Mouse (Mus musculus) right cerebral cortex, adult 2 months (tissue): ENCODE measurements around the gene Acer2.
A peak's percentile ranks its signal among the peaks of the same experiment; 100 is the strongest.
"Not testable (repeated sequence)": the region's sequence is repeated elsewhere in the genome, so short reads cannot be mapped to it uniquely, and the experiment has no call there.

Source experiments
- DNase-seq, 2 experiments: peaks; one replicate each; pipeline ENCODE4 v3.0.0; 2021 to 2022; ENCODE audit warnings: low spot score in 2 of 2

The Acer2 gene

DNA sequence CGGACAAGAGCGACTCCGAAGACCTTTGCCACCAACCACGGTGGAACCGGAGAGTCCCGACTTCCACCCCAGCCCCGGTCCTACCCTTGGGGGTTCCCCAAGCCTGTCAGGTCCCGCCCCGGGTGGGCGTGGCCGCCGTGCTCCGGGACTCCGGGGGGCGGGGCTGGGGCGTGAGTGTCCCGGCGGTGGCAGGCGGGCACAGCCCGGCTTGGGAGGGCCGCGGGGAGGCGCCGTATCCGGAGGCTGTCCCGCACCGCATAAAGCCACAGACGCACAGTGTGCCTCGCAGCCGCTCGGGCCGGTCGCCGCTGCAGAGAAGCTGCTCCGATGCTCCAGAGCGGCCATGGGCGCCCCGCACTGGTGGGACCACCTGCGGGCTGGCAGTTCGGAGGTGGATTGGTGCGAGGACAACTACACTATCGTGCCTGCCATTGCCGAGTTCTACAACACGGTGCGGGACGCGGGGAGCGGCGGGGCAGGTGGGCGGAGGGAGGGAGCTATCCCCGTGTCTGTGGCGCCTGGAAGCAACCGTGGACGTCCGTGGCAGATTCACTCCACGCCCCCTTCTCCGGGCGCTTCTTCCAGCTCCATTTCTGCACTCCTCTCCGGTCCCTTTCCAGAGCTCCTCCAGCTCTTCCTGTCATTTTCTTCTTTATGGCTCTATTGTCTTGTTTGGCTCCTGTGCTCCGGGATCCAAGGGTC is at the start of gene Acer2:
TSS of gene Acer2 (plus strand) at position 251 of the 702 bp plus-strand sequence.
- DNase-seq = peak; percentile 59 to 76

DNA sequence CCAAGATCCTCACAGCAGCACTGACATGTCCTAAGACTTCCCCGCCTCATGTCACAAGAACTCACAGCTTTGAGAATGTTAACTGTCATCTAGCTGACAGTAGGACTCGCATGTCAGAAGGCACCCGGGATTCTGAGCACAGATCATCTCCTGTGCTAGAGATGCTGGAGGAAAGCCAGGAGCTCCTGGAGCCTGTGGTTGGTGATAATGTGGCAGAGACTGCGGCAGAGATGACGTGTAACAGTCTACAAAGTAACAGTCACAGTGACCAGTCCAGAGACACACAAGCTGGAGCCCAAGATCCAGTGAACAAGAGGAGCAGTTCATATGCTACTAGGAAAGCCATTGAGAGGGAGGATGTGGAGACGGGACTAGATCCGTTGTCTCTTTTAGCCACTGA is 49.1 kb upstream of the Acer2 start:
- DNase-seq = peak in 1 of 2 experiments; percentile 8

GRCm38 (mm10) chr4:86831896-86832295 is 42.3 kb upstream of the Acer2 start:
- DNase-seq = no peak

DNA sequence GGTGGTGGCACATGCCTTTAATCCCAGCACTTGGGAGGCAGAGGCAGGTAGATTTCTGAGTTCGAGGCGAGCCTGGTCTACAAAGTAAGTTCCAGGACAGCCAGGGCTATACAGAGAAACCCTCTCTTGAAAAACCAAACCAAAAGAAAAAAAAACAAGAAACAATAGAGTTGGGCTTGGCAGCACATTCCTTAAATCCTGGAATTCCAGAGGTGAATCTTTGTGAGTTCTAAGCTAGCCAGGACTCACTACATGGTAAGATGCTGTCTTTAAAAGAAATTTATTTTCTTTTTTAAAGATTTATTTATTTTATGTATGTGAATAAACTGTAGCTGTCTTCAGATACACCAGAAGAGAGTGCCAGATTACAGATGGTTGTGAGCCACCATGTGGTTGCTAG is 33.1 kb upstream of the Acer2 start:
- not testable (repeated sequence) for DNase-seq

DNA sequence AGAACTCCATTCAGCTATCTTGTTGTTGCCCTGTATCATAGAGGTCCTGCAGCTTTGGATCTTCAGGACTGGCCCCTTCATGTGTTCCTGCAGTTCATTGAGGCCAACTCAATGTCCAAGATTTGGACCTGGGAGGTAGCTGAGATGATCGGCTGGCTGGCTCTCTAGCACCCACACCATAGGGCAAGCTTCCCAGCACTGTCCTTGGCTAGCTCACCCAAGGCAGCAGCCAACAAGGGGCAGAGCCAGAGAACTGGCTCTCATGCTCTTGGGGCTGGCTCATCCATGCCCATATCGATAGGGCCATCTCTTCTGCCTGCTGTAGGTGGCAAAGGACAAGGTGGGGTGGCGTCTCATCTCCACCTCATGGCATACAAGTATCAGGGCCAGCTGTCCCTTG is 28.8 kb upstream of the Acer2 start:
- DNase-seq = no peak

- no peak for DNase-seq
Observed at GRCm38 (mm10) chr4:86847246-86847645, 26.9 kb upstream of the Acer2 start.

DNA sequence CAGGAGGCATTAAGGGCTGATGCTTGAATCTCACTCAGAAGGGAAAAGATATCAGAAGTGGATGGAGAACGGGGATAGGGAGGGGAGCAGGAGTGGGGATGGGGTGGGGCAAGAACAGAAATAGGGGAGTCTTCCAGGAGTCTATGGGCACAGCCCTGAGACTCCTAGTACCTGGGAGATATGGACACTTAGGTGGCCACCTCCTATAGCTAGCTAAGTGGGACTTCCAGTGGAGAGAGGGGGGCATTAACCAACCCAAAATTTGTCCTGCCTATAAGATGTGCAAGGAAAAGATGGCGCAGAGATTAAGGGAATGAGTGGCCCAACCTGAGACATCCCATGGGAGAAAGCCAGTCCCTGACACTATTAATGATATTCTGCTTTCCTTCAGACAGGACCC is 22.9 kb upstream of the Acer2 start:
- no peak for DNase-seq

DNA sequence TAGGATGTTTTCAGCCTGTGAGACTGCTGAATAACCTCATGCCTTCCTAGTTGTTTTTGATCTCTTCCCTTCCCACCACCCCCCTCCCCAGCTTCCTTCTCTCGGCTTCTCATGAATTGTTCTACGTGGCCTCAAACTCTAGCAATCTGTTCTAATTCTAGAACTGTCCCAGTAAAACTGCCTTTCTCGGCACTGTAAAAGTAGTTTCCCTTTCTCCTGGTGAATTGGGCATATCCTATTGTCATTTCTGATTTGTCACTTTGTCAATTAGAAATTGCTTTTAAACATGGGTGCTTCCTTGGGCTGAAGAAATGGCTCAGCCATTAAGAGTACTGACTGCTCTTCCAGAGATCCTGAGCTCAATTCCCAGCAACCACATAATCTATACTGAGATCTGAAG is 22.2 kb upstream of the Acer2 start:
- no peak for DNase-seq

GRCm38 (mm10) chr4:86852813-86853590 is 21.2 kb upstream of the Acer2 start:
- DNase-seq = no peak

- peak in 1 of 2 experiments; percentile 26 for DNase-seq
Observed at GRCm38 (mm10) chr4:86856304-86857112, 17.7 kb upstream of the Acer2 start.

GRCm38 (mm10) chr4:86857113-86858069 is 16.8 kb upstream of the Acer2 start, which contains the start of gene Rps6:
Rps6 (minus strand) TSS chr4:86857412.
- DNase-seq = peak; percentile 97 to 98

DNA sequence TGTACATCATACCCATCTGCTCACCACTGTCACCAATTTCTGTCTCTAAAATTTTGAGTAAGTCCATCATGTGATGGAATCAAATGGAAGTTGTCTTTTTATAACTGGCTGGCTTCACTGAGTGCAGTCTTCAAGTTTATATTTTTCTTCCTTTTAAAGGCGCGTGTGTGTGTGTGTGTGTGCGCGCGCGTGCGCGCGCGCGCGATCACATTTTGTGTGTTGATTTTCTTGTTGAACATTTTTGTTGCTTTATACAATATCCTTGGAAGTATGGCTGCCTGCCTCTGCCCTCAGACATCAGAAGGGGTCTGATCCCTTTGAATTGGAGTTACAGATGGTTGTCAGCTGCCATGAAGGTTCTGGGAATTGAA is 16.1 kb upstream of the Acer2 start:
- peak in 1 of 2 experiments; percentile 20 for DNase-seq

GRCm38 (mm10) chr4:86864087-86864486 is 10.1 kb upstream of the Acer2 start:
- DNase-seq = no peak

DNA sequence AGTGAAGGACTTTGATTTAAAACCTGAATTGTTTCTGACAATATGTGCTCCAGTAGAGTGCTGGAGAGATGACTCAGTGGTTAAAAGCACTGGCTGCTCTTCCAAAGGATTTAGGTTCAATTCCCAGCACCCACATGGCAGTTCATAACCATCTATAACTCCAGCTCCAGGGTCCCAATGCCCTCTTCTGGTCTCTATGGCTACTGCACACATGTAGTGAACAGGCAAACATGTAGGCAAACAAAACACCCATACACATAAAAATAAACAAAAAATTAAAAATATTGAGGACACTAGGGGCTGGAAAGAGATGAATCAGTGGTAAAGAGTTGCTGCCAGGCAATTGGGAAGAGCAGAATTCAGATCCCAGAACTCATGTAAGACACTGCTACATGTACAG is 2.2 kb upstream of the Acer2 start:
- no peak for DNase-seq

- no peak for DNase-seq
Observed at GRCm38 (mm10) chr4:86873072-86873471, 1.1 kb upstream of the Acer2 start.

GRCm38 (mm10) chr4:86879477-86879876 is 5.3 kb downstream of the Acer2 start:
- DNase-seq = no peak

DNA sequence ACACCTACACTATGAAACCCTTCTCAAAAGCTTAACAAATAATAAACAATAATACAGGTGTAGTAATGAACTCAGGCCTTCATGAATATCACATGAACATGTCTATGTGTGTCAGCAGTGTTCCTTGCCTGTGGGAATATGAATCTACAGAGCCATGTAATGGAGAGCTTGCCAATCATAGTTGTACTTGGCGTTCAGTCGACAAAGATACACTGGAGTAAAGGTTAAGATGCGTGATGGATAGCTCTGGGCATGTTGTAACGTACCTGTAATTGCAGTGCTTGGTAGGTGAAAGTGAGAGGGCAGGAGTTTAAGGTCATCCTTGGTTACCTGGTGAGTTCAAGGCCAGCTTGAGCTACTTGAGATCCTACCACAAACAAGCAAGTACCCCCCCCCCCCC is 7.0 kb downstream of the Acer2 start:
- DNase-seq = no peak

DNA sequence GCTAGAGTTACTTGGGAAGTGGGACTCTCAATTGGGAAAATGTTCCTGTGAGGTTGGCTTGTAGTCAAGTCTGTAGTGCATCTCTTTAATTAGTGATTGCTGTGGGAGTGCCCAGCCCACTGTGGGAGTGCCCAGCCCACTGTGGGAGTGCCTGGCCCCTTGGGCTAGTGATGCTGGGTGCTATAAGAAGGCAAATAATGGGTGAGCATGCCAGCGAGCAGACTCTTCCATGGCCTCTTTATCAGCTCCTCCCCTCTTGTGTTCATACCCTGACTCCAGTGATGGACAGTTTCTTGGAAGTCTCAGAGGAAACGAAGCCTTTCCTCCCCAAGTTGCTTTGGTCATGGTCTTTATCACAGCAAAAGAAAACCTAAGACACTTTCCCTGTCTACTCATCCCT is 8.2 kb downstream of the Acer2 start:
- DNase-seq = no peak

- DNase-seq = no peak
Observed at GRCm38 (mm10) chr4:86884945-86885344, 10.7 kb downstream of the Acer2 start.

DNA sequence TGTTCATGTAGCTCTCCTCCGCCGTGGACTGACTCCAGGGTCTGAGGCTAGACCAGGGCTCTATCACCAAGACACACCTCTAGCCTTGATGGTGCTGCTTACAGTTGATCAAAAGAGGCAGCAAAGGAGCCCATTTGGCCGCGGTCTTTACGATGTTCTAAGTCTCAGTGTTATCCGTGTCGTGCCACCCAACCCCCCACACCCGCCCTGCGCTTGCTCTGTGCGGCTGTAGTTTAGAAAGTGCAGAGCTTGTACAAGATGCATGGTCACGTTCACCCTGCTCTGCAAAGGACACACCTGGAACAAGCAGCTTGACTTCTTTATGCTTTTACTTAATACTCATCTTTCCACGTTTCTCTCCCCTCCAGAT is 11.6 kb downstream of the Acer2 start:
- DNase-seq = no peak

GRCm38 (mm10) chr4:86886160-86886878 is 12.1 kb downstream of the Acer2 start:
- DNase-seq = peak in 1 of 2 experiments; percentile 7
